Mouse (Mus musculus) central nervous system, embryonic 18 days (tissue): ENCODE results near the gene Gm10334. TPM values are rescaled to one million over a fixed set of nuclear protein-coding genes. Genes with fewer than 3 reads are reported as not detected.

Experiments used
- polyA plus RNA-seq: library from polyadenylated mRNA; depleted of rRNA; stranded (reverse); fragments of >200 nt; gene quantifications from 2 replicates; pipeline ENCODE4 v1.2.3, GENCODE M21; 2012; rRNA removed

The Gm10334 gene
- not detected in 2 replicates for polyA plus RNA-seq

GRCm38 (mm10) chr6:41446045-41446444 lies at the start of gene Gm10334:
Gene Gm10334 (minus strand): TSS chr6:41446145.

GRCm38 (mm10) chr6:41458632-41459031 lies 12.7 kb upstream of the Gm10334 start, which contains the start of gene Prss1:
Gene Prss1 (plus strand): TSS chr6:41458932.

Other genes with a start within 250 kb of the Gm10334 start
- gene Try4, start 143.9 kb downstream of the Gm10334 start, polyA plus RNA-seq: 0.17 TPM in 1 of 2 replicates, not detected in the other
- 0.17 and 0.21 TPM in 2 replicates for gene Try5, start 129.3 kb downstream of the Gm10334 start, polyA plus RNA-seq
- gene Try10, start 92.0 kb downstream of the Gm10334 start, polyA plus RNA-seq: 0.09 TPM in 1 of 2 replicates, not detected in the other
- not detected in 2 replicates for gene Prss3, start 68.5 kb downstream of the Gm10334 start, polyA plus RNA-seq
- not detected in 2 replicates for gene Gm5771, start 53.8 kb downstream of the Gm10334 start, polyA plus RNA-seq
- gene Prss1, start 12.8 kb upstream of the Gm10334 start, polyA plus RNA-seq: not detected in 2 replicates
- gene Prss2, start 75.6 kb upstream of the Gm10334 start, polyA plus RNA-seq: 0.13 TPM in 1 of 2 replicates, not detected in the other
- 51.2 and 52.3 TPM in 2 replicates for gene Ephb6, start 159.3 kb upstream of the Gm10334 start, polyA plus RNA-seq
- 0.08 and 0.12 TPM in 2 replicates for gene Trpv6, start 190.3 kb upstream of the Gm10334 start, polyA plus RNA-seq
- not detected in 2 replicates for gene Trpv5, start 234.6 kb upstream of the Gm10334 start, polyA plus RNA-seq
- gene Llcfc1, start 238.3 kb upstream of the Gm10334 start, polyA plus RNA-seq: not detected in 2 replicates